Mouse (Mus musculus): ENCODE data around the gene Gm44596. TPM values are rescaled to one million over a fixed set of nuclear protein-coding genes. Genes with fewer than 3 reads are reported as not detected.

Gm44596 gene
- polyA plus RNA-seq, 1 experiment from 2014 or later: not detected

GRCm38 (mm10) chr6:128437731-128438316 is 62.5 kb downstream of the Gm44596 start:
- H3K4me2 ChIP-seq (replicated peaks; ENCODE audit: low read depth): peak overlapping the region; percentile 83
- H3K27me3 ChIP-seq (replicated peaks; ENCODE audit: control insufficient read depth, insufficient read depth, low read length): no peaks in the 10 kb centered on the region
- peak; percentile 86 for ATAC-seq
- no peak for TF ChIP-seq CTCF (IDR thresholded peaks at IDR 0.05; ENCODE audit: low read depth)
- H3K9ac ChIP-seq (ENCODE audit: low read depth, low read length): peak overlapping the region; percentile 87
- peaks cover 31% of the 10 kb centered on the region for H3K36me3 ChIP-seq (ENCODE audit: control insufficient read depth, insufficient read depth)
- H3K27ac ChIP-seq (ENCODE audit: low read depth, low read length): peak overlapping the region; percentile 91
- no peaks in the 10 kb centered on the region; the same call in 1 of the 2 replicates for H3K4me1 ChIP-seq (replicated peaks; ENCODE audit: control insufficient read depth, insufficient read depth, low read length)
- WGBS: under 1% methylated on average over 50 of the region's 52 CpGs
- H3K4me3 ChIP-seq (ENCODE audit: low read depth, low read length): peak overlapping the region; percentile 97
- no peaks in the 10 kb centered on the region for H3K9me3 ChIP-seq (ENCODE audit: control insufficient read depth)

- peak; percentile 50 for TF ChIP-seq CTCF (IDR thresholded peaks at IDR 0.05; ENCODE audit: low read depth)
- Histone ChIP-seq H3K4me3 (ENCODE audit: low read depth, low read length) (peak within 1 kb of the TSS; percentile 97), H3K36me3 (ENCODE audit: control insufficient read depth, insufficient read depth) (peaks cover 26% of the 10 kb centered on the region), H3K9me3 (ENCODE audit: control insufficient read depth) (no peaks in the 10 kb centered on the region), H3K27ac (ENCODE audit: low read depth, low read length) (peak within 1 kb of the TSS; percentile 91), H3K9ac (ENCODE audit: low read depth, low read length) (peak within 1 kb of the TSS; percentile 87), H3K27me3 (replicated peaks; ENCODE audit: control insufficient read depth, insufficient read depth, low read length) (no peaks in the 10 kb centered on the region), H3K4me2 (replicated peaks; ENCODE audit: low read depth) (peak within 1 kb of the TSS; percentile 83), H3K4me1 (replicated peaks; ENCODE audit: control insufficient read depth, insufficient read depth, low read length) (no peaks in the 10 kb centered on the region; the same call in 1 of the 2 replicates)
- under 1% methylated on average over 58 of the region's 67 CpGs for WGBS
- ATAC-seq: peak; percentile 94
Observed at GRCm38 (mm10) chr6:128438317-128438870, 63.1 kb downstream of the Gm44596 start, which contains the start of gene Fkbp4. Gene Fkbp4, minus strand, starts transcription at chr6:128438677.

GRCm38 (mm10) chr6:128438871-128439341 is 63.6 kb downstream of the Gm44596 start:
- no peaks in the 10 kb centered on the region; the same call in 1 of the 2 replicates for H3K4me1 ChIP-seq (replicated peaks; ENCODE audit: control insufficient read depth, insufficient read depth, low read length)
- peak overlapping the region; percentile 83 for H3K4me2 ChIP-seq (replicated peaks; ENCODE audit: low read depth)
- no peaks in the 10 kb centered on the region for H3K27me3 ChIP-seq (replicated peaks; ENCODE audit: control insufficient read depth, insufficient read depth, low read length)
- 18% methylated on average over 18 of the region's 18 CpGs for WGBS
- H3K9me3 ChIP-seq (ENCODE audit: control insufficient read depth): no peaks in the 10 kb centered on the region
- peak overlapping the region; percentile 97 for H3K4me3 ChIP-seq (ENCODE audit: low read depth, low read length)
- peaks cover 21% of the 10 kb centered on the region for H3K36me3 ChIP-seq (ENCODE audit: control insufficient read depth, insufficient read depth)
- H3K9ac ChIP-seq (ENCODE audit: low read depth, low read length): peak overlapping the region; percentile 55
- peak; percentile 14 for ATAC-seq
- TF ChIP-seq CTCF (IDR thresholded peaks at IDR 0.05; ENCODE audit: low read depth): no peak
- H3K27ac ChIP-seq (ENCODE audit: low read depth, low read length): peak overlapping the region; percentile 10; the same call in 1 of the 2 replicates

- Histone ChIP-seq H3K4me3 (ENCODE audit: low read depth, low read length) (no peak overlapping the region), H3K4me2 (replicated peaks; ENCODE audit: low read depth) (no peak overlapping the region), H3K9ac (ENCODE audit: low read depth, low read length) (no peak overlapping the region), H3K27ac (ENCODE audit: low read depth, low read length) (no peak overlapping the region), H3K4me1 (replicated peaks; ENCODE audit: control insufficient read depth, insufficient read depth, low read length) (no peaks in the 10 kb centered on the region; the same call in 1 of the 2 replicates), H3K27me3 (replicated peaks; ENCODE audit: control insufficient read depth, insufficient read depth, low read length) (no peaks in the 10 kb centered on the region), H3K9me3 (ENCODE audit: control insufficient read depth) (no peaks in the 10 kb centered on the region), H3K36me3 (ENCODE audit: control insufficient read depth, insufficient read depth) (peaks cover 7% of the 10 kb centered on the region)
- WGBS: 80% methylated on average over 2 of the region's 2 CpGs
- ATAC-seq: no peak
- peak; percentile 41 for TF ChIP-seq CTCF (IDR thresholded peaks at IDR 0.05; ENCODE audit: low read depth)
Observed at GRCm38 (mm10) chr6:128440238-128440637, 64.9 kb downstream of the Gm44596 start.

- Histone ChIP-seq H3K4me3 (ENCODE audit: low read depth, low read length) (0 out of 2 replicates have a peak overlapping the region, but pooled peaks have one; percentile 9), H3K27ac (ENCODE audit: low read depth, low read length) (no peak overlapping the region), H3K9ac (ENCODE audit: low read depth, low read length) (no peak overlapping the region), H3K4me1 (replicated peaks; ENCODE audit: control insufficient read depth, insufficient read depth, low read length) (no peaks in the 10 kb centered on the region), H3K27me3 (replicated peaks; ENCODE audit: control insufficient read depth, insufficient read depth, low read length) (no peaks in the 10 kb centered on the region), H3K36me3 (ENCODE audit: control insufficient read depth, insufficient read depth) (no peaks in the 10 kb centered on the region), H3K4me2 (replicated peaks; ENCODE audit: low read depth) (peak overlapping the region; percentile 60), H3K9me3 (ENCODE audit: control insufficient read depth) (no peaks in the 10 kb centered on the region)
- peak; percentile 87 for TF ChIP-seq CTCF (IDR thresholded peaks at IDR 0.05; ENCODE audit: low read depth)
- WGBS: 17% methylated on average over 14 of the region's 14 CpGs
- ATAC-seq: peak; percentile 80
Observed at GRCm38 (mm10) chr6:128445761-128446535, 70.6 kb downstream of the Gm44596 start.

GRCm38 (mm10) chr6:128447063-128447462 is 71.8 kb downstream of the Gm44596 start:
- Histone ChIP-seq H3K4me3 (ENCODE audit: low read depth, low read length) (no peak overlapping the region), H3K9me3 (ENCODE audit: control insufficient read depth) (no peaks in the 10 kb centered on the region), H3K4me2 (replicated peaks; ENCODE audit: low read depth) (no peak overlapping the region), H3K9ac (ENCODE audit: low read depth, low read length) (no peak overlapping the region), H3K4me1 (replicated peaks; ENCODE audit: control insufficient read depth, insufficient read depth, low read length) (no peaks in the 10 kb centered on the region), H3K36me3 (ENCODE audit: control insufficient read depth, insufficient read depth) (no peaks in the 10 kb centered on the region), H3K27me3 (replicated peaks; ENCODE audit: control insufficient read depth, insufficient read depth, low read length) (no peaks in the 10 kb centered on the region), H3K27ac (ENCODE audit: low read depth, low read length) (no peak overlapping the region)
- no peak for ATAC-seq
- TF ChIP-seq CTCF (IDR thresholded peaks at IDR 0.05; ENCODE audit: low read depth): no peak
- WGBS: 93% methylated on average over 5 of the region's 5 CpGs

Data from intestine, postnatal 0 days (tissue).